ENCODE assay signal across 8 mouse cellular contexts in the genomic region with DNA sequence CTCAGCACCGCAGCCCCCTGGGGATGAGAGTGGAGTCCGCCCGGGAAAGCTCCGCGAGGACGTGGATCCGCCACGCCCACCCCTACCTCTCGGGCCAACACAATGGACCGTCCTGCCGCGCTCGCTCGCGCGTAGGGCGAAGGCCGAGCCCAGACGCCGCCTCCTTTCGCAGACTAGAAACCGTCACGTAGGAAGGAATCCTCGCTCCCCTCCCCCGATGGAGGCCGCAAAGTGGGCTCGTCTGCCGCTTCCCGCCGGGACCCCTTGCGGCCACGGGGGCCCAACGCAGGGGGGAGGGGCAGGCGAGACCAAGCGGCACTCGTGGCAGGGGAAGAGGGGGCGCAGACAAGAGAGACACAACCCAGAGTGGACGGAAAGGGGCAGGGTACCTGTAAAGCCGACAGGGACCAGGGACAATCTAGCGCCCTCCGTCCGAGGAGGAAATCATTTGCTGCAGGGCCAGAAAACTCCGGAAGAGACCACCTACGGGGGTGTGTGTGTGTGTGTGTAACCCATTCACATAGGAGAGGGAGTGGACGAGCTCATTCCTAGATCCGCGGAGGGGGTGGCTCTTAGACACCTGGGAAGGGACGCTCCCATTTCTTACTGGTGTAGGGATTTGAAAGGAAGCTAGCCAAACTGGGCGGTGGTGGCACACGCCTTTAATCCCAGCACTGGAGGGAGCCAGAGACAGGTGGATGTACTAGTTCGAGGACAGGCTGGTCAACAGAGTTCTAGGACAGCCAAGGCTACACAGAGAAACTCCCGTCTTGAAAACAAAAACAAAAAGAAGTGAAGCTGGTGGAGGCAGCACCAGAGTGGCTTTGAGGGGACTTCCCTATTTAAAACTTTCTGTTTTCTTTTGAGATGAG. TPM values are rescaled to one million over a fixed set of nuclear protein-coding genes. Genes with fewer than 3 reads are reported as not detected.
DNase-seq lines count a peak whose midpoint lies in the region; ATAC-seq lines count a peak whose summit lies in the region.

TSS of gene Pafah1b3 (minus strand) at position 533 of the 872 bp plus-strand sequence.

- intact Hi-C loops in gastrocnemius, postnatal 14 days (cut with DNase I; ENCODE audit: low total_unique reads): no loop called here
- intact Hi-C loops in gastrocnemius, postnatal 36 days (cut with DNase I): no loop called here

- H3K9ac ChIP-seq in midbrain, embryonic 12.5 days (replicated peaks): peak within 1 kb of the TSS; percentile 88

- WGBS in limb, embryonic 10.5 days: under 1% methylated on average over 52 of the region's 52 CpGs
- WGBS in midbrain, embryonic 12.5 days: under 1% methylated on average over 52 of the region's 52 CpGs

- peaks cover 38% of the 10 kb centered on the region for H3K36me3 ChIP-seq in limb, embryonic 10.5 days
- peaks cover 35% of the 10 kb centered on the region for H3K36me3 ChIP-seq in midbrain, embryonic 12.5 days

- peak; percentile 63 for DNase-seq in gastrocnemius, postnatal 14 days
- no peak for DNase-seq in gastrocnemius, postnatal 36 days
- DNase-seq in embryo, embryonic 10.5 days (ENCODE audit: low spot score): peak; percentile 98
- peak; percentile 78 for DNase-seq in kidney, adult 18-20 months
- peak; percentile 90 for DNase-seq in limb, embryonic 10.5 days (ENCODE audit: low spot score)
- DNase-seq in spleen, postnatal 10 days (ENCODE audit: low spot score in 2 of 2): peak; percentile 59 to 75

- no peaks in the 10 kb centered on the region for H3K9me3 ChIP-seq in limb, embryonic 10.5 days (replicated peaks)
- H3K9me3 ChIP-seq in midbrain, embryonic 12.5 days: no peaks in the 10 kb centered on the region

- ATAC-seq in granulocyte monocyte progenitor cell, adult 5-6 weeks (replicated peaks; ENCODE audit: poor library complexity, severe bottlenecking): peak; percentile 71
- ATAC-seq in midbrain, embryonic 12.5 days (ENCODE audit: low FRiP score, low read depth): peak; percentile 90

- H3K4me1 ChIP-seq in limb, embryonic 10.5 days: peaks cover 38% of the 10 kb centered on the region
- peaks cover 25% of the 10 kb centered on the region for H3K4me1 ChIP-seq in midbrain, embryonic 12.5 days

- H3K27ac ChIP-seq in limb, embryonic 10.5 days: peak within 1 kb of the TSS; percentile 98
- peak within 1 kb of the TSS; percentile 97 for H3K27ac ChIP-seq in midbrain, embryonic 12.5 days (replicated peaks)

- peak within 1 kb of the TSS; percentile 95 for H3K4me3 ChIP-seq in limb, embryonic 10.5 days
- peak within 1 kb of the TSS; percentile 72 for H3K4me3 ChIP-seq in midbrain, embryonic 12.5 days

- H3K4me2 ChIP-seq in midbrain, embryonic 12.5 days (replicated peaks): peak within 1 kb of the TSS; percentile 76

- no peaks in the 10 kb centered on the region for H3K27me3 ChIP-seq in limb, embryonic 10.5 days (ENCODE audit: low read depth, poor library complexity, severe bottlenecking)
- H3K27me3 ChIP-seq in midbrain, embryonic 12.5 days: peaks cover 1% of the 10 kb centered on the region; the same call in 1 of the 2 replicates

RNA-seq across cellular contexts. Expression of gene Pafah1b3, which starts in this region (rescaled TPM):
- total RNA-seq in gastrocnemius, postnatal 14 days (2021): 1 to 10 TPM; 3.0 to 4.5 TPM
- 1 to 10 TPM in 1 of 2 experiments, under 1 TPM in 1; 0.86 to 1.3 TPM for total RNA-seq in gastrocnemius, postnatal 36 days (2021)
- 17.2 and 41.6 TPM in 2 replicates for total RNA-seq in granulocyte monocyte progenitor cell, adult 5-6 weeks (2014; fragmentation: Nextera tagmentation)
- 16.1 and 17.4 TPM in 2 replicates for total RNA-seq in granulocyte monocyte progenitor cell, adult 5-6 weeks (2017)
- 224 and 248 TPM in 2 replicates for polyA plus RNA-seq in limb, embryonic 10.5 days (2016; fragmentation: Nextera tagmentation; extraction: Ambion mirVana)
- polyA plus RNA-seq in midbrain, embryonic 12.5 days (2016; fragmentation: Nextera tagmentation; extraction: Ambion mirVana): 399 and 410 TPM in 2 replicates

Comparison
In these comparisons a context has a peak if more than half of its experiments do, and no peak if none do; other contexts are left out.
1. DNase-seq: peak in gastrocnemius, postnatal 14 days (single experiment), embryo, embryonic 10.5 days (single experiment), kidney, adult 18-20 months (single experiment), limb, embryonic 10.5 days (single experiment) and spleen, postnatal 10 days (2 of 2); none in gastrocnemius, postnatal 36 days (0 of 2).